Mouse (Mus musculus) skeletal muscle tissue, adult 2 months (tissue): ENCODE data around the gene Gm37240.

Experiments
- DNase-seq: peaks from one replicate; pipeline ENCODE4 v3.0.0-alpha.2; 2012; ENCODE audit warnings: low read depth, low spot score

The Gm37240 gene

GRCm38 (mm10) chr3:85341103-85341860, 546.0 kb downstream of the Gm37240 start:
- no peak for DNase-seq

DNA sequence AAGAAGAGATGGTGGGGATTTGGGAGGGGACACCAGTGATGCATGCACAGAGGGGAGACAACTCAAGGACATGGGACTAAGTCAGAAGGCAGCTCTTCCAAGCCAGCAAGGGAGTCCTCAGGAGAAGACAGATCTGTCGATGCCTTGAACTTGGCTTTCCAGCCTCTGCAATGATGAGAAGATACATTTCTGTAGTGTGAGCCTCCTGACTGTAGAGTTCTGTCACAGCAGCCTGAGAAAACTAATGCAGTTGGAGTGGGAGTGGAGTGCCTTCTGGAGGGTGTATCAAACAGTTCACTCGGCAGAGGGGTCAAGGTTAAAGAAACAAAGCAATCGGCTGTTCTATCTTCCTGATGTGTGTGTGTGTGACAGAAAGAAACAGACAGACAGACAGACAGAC, 546.8 kb downstream of the Gm37240 start:
- DNase-seq: no peak

DNA sequence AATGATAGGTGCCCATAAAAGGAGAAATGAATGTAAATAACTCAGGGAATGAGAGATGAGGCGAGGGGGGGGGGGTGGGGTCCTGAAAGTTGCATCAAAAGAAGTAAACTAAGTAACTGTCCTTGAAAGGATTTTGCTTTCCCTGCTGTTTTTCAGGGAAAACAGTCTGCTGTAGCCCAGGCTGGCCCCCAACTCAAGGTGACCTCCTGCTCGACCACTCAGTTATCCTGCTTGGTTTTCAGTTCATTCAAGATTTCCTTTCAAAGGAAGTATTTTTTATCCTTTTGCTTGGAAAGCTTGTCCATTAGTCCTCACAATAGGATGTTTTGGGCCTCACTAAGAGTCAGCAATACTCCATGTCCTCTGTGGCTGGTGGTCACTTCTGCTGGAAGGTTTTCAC, 547.4 kb downstream of the Gm37240 start:
- DNase-seq: no peak

- peak; percentile 4 for DNase-seq
Measured at GRCm38 (mm10) chr3:85339269-85339820, 548.0 kb downstream of the Gm37240 start.

GRCm38 (mm10) chr3:85338755-85339095, 548.6 kb downstream of the Gm37240 start:
- no peak for DNase-seq

DNA sequence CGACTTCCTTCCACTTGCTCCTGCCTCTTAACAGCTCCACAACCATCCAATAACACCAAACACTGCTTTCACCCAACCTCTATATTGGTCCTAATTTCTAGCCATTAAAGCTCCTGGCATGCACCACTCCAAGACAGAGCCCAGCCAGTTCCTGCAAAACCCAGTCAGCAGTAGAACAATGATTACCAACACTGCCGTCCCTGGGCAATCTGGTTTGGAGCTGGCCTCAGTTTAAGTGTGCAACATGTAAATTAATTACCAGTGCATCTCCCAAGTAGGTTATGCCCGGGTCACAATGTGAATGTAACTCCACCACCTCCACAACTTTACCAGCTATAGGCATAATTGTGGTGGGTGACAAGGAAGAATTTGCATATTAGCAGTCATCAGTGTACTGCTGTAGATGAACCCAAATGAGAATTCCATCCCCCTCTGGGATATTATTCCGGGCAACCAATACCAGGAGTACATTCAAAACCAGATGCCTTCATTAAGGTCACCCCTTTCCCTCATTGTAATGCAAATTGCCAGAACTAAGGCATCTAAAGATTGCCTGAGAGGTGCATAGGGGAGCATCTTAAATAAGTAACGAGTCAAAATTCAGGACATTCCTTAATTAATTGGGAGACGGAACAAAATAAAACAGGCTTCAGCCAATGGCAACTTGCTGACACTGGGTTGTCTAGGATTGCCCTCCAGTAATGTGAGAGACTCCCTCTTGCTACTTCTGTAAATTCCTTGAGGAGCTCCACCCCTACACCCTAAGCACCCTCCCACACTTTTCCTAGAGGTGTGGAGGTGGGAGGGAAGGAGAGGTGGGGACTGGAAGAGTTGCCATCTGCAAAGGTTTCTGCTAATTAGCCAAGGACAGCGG, 549.2 kb downstream of the Gm37240 start:
- DNase-seq: no peak

GRCm38 (mm10) chr3:85335517-85335916, 551.8 kb downstream of the Gm37240 start:
- DNase-seq: no peak

GRCm38 (mm10) chr3:85332276-85332675, 555.0 kb downstream of the Gm37240 start:
- DNase-seq: no peak

GRCm38 (mm10) chr3:85318256-85318655, 569.1 kb downstream of the Gm37240 start:
- no peak for DNase-seq

DNA sequence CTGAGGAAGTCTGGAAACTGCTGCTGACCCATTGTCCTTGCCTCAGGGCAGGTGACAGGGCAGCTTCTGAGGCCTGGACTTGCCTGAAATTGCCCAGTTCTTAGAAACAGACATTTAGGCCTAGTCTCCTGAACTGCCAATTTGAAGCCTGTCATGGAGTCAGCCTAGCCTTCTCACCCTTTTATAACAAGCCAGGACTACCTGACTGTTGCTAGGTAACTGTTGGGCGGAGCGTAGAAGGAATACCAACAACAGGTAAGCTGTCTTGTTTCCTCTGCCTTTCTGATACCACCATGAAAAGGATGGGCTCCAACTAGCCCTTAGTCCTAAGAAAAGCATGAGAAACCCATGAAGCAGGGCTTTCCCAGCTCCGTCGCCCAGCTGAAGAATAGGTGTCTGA, 570.0 kb downstream of the Gm37240 start:
- no peak for DNase-seq

GRCm38 (mm10) chr3:85314961-85315360, 572.4 kb downstream of the Gm37240 start:
- DNase-seq: no peak

- DNase-seq: no peak
Measured at GRCm38 (mm10) chr3:85313646-85314255, 573.6 kb downstream of the Gm37240 start.

DNA sequence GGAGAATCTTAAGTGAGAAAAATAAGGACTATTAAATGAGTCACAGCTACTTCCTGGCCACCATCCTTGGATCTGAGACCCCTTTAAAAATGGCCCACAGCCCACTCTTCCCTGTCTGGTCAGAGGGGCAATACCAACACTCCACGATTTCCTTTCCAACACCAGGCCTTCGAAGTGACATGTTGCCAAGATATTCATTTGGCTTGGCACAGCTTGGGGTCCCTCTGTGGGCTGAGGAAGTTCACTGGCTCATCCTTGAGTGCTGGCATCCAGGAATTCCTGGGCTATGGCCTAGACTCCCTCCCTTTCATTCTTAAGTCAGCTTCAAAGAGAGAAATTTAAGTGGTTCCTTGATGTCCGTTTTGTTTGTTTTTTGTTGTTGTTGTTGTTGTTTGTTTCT, 576.1 kb downstream of the Gm37240 start:
- no peak for DNase-seq

DNA sequence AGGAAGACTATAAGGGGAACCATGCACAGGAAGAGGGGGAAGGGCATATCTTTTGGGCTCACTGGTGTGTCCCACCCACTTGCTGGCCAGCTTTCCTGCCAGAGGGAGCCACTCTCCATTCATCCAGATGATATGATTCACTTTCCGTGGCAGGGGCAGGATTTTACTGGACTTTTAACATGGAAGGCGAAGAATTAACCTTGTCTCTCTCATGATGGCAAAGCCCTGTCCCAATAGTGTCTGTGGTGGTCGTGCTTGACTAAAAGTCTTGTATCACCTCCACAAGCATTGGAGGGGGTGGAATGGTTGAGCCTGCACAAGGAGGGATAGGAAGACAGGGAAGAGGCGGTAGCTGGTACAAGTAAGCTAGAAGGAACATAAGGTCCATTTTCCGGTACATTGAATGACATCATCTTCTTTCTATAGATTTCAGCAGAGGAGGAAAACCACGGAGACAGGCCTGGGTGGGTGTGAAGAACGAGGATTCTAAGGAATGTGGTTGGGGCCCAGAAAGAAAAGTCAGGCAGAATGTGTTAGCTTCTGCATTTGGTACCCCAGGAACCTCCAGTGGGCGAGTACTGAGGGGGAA, 576.8 kb downstream of the Gm37240 start:
- DNase-seq: no peak

DNA sequence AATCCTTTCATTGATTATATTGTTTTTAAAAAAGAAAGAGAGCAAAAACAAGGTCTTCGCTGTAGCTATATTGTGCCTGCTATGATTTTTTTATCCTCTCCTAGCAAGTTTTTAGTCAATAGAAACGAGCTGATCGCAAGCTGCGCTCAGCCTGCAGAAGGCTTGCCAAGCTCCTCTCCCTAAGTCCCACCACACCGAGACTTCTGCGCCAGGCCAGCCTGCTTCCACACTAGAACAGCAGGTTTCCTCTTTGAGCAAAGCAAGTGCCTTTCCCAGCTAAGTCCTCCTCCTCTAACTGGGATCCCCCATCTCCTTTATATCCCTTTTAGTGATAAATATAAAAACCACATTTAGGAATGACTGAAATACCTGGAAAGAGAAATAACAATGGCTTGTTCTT, 578.1 kb downstream of the Gm37240 start:
- DNase-seq: no peak

DNA sequence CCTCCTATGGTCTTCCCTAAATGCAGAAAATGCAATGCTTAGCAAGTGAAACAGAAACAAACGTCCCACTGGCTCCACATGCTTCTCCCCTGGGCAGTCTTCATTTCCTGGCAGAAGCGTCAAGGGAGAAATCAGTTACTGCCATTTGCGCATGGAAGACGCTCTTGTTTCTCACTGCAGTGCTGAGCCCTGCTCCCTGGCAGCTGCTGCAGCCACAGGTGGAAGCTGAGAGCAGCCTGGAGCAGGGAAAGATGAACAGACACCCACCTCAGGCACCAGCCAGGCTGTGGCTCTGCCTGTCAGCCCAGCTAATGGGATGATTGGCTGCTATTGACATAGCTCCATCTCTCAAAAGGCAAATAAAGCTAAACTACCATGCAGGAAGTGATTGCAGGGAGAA, 578.6 kb downstream of the Gm37240 start:
- no peak for DNase-seq

- DNase-seq: no peak
Measured at GRCm38 (mm10) chr3:85301851-85302250, 585.5 kb downstream of the Gm37240 start.

- no peak for DNase-seq
Measured at GRCm38 (mm10) chr3:85301336-85301735, 586.0 kb downstream of the Gm37240 start.

DNA sequence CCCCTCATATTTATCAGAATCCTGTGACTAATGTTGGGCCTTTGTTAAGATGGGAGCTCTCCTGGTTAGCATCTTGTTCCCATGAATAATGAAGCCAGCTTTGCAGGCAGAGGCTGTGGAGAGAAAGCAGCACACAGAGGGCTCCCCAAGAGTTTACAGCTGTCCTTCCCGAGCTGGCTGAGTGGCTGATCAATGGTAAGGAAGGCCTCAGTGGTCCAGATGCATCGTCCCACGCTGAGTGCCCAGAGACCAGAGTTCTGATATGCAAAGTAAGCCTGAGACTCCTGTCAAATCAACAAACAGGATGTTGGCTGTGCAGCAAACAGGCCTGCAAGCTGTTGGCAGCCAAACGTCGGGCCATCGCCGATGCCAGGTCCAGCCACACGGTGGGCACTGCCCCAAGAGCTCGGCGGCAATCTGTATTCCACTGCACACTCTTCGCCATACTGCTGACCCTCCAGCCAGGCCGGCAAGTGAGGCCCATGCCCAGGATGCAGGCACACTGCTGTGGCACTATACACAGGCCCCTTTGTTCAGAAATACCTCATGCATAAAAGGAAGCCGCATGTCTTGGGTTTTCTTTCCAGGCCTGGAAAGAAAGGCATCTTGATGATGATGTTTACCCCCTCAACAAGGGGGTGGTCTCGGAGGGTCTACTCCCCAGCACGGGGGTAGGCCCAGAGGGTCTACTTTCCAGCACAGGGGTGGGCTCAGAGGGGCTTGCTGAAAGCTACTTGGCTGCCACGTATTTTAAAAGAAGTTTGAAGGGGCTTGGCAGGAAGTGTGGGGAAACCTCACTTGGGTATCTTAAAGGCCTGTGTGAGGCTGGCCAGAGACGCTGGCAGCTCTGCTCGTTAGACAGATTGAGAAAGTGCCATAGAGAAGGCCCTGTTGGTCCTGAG, 587.4 kb downstream of the Gm37240 start:
- DNase-seq: no peak

DNA sequence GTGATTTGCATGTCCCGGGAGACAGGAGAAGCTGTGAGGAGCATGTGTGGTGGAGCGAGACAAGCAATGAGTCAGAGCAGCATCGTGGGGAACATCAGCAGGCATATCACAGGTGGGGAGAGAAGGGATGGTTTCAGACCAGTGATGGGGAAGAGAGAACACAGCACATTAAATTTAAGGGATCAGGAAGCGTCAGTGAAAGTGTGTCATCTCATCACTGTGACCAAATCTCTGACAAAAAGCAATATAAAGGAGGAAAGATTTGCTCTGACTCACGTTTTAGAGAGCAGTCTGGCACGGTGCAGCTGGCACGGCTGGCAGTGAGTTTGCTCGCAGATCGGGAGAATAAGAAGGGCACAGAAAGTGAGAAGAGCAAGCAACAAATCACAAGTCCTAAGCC, 592.1 kb downstream of the Gm37240 start:
- no peak for DNase-seq

- no peak for DNase-seq
Measured at GRCm38 (mm10) chr3:85287627-85288026, 599.7 kb downstream of the Gm37240 start.
